Mouse (Mus musculus) layer of hippocampus, postnatal 36 days (tissue): Measurements from ENCODE around the gene Sctr. TPM values are rescaled to one million over a fixed set of nuclear protein-coding genes. Genes with fewer than 3 reads are reported as not detected.
A peak's percentile ranks its signal among the peaks of the same experiment; 100 is the strongest.

Source experiments
- DNase-seq, 2 experiments: peaks; one replicate each; pipeline ENCODE4 v3.0.0; 2022
- total RNA-seq, 2 experiments: library from RNA; stranded (reverse); gene quantifications; 2 replicates each; pipeline ENCODE4 v1.2.3; 2021

Sctr gene
- total RNA-seq, 2 experiments from 2014 or later = 1.00 to 1.6 TPM

DNA sequence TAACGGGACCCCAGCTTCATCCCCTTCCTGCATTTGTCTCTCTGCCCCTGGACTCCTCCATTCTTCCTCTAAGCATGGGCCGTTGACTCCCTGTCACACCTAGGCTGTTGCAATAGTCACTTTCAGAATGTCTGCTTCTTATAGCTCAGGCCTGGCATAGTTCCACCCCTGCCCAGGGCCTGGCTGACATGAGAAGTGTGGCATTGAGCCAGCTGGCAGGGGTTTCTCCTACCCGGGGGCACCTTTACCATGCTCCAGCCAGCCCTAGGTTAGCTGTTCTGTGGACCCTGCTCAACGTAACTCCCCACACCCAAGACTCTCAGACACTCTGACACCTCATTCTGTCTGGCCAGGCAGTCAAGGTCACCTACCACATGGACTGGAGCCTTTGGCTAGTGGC, 21.0 kb downstream of the Sctr start:
- no peak for DNase-seq

DNA sequence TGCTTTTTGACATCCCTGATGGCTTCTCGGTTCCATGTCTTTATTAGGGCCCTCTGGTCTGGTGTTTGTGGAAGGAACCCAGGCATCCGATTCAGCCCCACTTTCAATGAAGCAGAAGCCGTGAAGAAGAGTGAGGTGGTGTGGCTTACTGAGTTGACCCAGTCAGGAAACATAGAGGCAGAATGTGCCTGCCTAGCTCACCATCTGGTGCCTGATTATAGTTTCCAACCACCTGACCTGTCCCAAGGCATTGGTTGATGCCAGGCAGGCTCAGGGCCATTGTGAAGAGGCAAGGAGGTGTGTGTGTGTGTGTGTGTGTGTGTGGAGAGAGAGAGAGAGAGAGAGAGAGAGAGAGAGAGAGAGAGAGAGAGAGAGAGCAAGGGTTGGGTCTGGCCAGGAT, 23.8 kb downstream of the Sctr start:
- no peak for DNase-seq

GRCm38 (mm10) chr1:120032804-120033468, 26.2 kb downstream of the Sctr start:
- peak; percentile 56 to 63 for DNase-seq

- no peak for DNase-seq
Observed at GRCm38 (mm10) chr1:120033469-120033854, 26.8 kb downstream of the Sctr start.

GRCm38 (mm10) chr1:120034793-120035192, 28.1 kb downstream of the Sctr start:
- DNase-seq = no peak

DNA sequence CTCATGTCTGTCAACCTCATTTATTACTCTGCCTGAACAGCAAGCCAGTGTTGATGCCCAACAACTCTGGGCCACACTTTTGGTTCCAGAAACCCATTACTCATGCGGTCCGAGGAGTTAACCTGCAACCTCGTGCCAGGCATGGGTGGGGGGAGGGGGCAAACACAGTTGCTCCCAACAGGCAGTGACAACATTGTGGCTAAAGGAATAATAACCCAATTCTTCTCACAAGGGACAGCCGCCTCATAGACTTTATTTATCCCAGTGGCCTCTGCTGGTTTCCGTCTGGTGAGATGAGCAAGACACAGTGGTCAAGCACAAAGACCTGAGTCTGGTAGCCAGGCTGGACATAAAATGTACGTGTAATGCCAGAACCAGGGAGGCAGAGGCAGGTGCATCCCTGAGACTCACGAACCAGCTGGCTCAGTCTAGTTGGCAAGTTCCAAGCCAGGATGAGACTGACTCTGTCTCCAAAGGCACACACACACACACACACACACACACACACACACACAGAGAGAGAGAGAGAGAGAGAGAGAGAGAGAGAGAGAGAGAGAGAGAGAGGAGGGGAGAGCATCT, 28.9 kb downstream of the Sctr start:
- no peak for DNase-seq

DNA sequence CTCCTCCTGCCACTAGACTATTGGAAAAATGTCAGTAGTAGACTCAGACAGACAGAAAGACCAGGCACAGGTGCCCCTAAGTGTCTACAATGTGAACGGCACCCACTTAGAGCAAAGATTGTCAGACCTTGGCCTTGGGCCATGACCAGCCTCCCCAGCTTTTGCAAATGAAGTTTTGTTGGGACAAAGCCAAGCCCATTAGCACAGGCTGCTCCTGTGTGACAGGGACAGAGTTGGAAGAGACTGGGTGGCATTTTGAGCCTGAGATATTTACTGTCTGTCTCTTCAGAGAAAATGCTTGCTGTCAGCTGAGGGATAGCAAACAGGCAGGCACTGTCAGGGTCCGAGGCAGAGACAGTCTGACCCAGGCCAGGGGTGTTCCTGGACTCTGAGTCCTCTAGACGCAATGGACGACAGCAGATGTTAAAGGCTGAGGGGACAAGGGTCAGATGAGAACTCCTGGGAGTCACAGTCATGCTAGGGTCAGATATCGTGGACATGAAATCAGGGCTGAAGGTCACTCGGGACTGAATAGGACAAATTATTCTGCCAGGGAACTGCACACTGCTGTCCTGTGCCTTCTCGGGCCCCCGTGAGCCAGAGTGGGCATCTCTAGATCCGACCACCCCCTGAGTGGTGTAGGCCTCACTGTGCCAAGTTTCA, 30.5 kb downstream of the Sctr start:
- no peak for DNase-seq

- no peak for DNase-seq
Observed at GRCm38 (mm10) chr1:120038594-120038993, 31.9 kb downstream of the Sctr start.

DNA sequence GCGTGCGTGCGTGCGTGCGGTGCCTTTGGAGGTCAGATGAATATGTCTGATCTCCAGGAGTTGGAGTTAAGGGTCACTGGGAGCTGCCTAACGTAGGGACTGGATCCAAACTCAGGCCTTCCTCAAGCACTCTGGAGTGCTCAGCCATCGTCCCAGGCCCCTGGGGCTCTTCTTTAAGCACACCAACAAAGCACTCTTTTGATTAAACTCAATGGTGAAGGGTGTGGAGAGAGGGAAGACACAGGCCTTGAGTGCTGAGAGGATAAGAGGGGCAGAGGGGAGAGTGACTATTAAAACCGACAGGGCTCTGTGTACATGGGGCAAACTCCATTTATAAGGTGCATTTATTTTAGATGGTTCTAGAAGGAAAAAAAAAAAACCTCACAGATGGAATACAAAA, 35.7 kb downstream of the Sctr start:
- DNase-seq = no peak

DNA sequence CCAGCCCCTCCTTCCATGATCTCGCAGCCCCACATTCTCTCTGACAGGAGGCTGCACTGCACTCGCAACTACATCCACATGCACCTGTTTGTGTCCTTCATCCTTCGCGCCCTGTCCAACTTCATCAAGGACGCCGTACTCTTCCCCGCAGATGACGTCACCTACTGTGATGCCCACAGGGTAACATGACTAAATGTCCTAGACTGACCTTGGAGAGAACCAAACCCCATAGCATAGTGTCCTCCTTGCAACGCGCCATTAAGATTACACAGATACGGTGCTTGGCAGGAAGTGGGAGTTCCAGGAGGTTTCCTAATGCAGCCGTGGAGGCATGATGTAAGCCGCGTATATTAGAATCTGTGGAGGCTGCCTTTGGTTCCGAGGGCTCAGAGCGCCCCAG, 37.9 kb downstream of the Sctr start:
- DNase-seq = no peak

- no peak for DNase-seq
Observed at GRCm38 (mm10) chr1:120047325-120047724, 40.6 kb downstream of the Sctr start.

DNA sequence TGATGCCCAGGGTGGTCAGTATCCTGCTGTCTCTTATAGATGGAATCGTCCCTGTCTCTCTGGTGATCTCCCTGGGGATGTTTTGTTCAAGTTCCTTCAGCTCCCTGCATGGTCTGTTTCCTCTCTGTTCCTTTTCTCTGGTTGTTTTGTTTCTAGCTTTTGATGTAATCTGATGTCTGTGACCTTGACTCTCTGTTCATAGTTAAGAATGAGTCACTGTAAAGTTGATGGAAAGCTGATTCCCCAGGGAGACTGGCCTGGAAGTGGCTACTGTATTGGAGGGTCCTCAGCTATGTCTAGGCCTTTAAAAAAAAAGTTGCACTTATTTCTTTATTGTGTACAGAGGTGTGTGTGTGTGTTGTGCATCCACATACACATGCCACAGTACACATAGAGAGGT, 44.4 kb downstream of the Sctr start:
- no peak for DNase-seq

- DNase-seq = no peak
Observed at GRCm38 (mm10) chr1:120054997-120055396, 48.3 kb downstream of the Sctr start.

DNA sequence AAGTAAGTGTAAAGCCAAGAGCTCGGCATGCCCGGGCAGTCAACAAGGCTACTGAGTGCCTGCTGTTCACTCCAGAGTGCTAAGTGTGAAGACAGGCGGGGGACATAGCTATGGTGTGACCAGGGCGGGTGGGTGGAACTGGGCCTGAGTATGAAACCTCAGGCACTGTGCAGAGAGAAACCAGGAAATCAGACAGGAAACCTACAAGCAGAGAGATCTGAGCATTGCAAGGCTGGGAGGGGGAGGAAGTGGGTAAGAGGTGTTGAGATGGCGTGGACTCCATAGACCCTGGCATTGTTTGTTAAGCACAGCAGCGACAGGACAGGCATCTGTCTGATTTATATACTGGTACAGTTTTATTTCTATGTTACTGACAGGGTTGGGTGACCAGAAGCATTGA, 48.8 kb downstream of the Sctr start:
- no peak for DNase-seq

GRCm38 (mm10) chr1:120056236-120056635, 49.5 kb downstream of the Sctr start:
- DNase-seq = no peak

- DNase-seq = no peak
Observed at GRCm38 (mm10) chr1:120057044-120057443, 50.4 kb downstream of the Sctr start.

- no peak for DNase-seq
Observed at GRCm38 (mm10) chr1:120057674-120058430, 51.2 kb downstream of the Sctr start.

- DNase-seq = no peak
Observed at GRCm38 (mm10) chr1:120060687-120061086, 54.0 kb downstream of the Sctr start.

- DNase-seq = no peak
Observed at GRCm38 (mm10) chr1:120062231-120062630, 55.5 kb downstream of the Sctr start.

GRCm38 (mm10) chr1:120064036-120064682, 57.5 kb downstream of the Sctr start:
- DNase-seq = no peak

DNA sequence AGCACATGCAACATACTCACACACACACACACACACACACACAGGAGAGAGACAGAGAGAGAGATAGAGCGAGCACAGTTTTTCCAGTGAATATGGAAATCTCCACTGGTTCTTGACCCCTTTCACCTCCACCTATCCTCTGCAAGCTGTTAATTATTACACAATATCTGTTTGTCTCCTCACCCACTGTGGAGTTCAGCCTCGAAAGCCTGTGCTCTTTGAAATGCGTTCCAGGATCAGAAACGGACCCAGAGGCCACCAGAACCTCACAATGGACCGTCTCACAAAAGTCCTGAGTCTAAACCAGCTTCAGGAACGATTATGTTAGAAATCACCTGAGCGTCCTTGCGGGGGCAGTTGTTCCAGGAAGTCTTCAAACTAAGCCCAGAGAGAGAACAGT, 59.5 kb downstream of the Sctr start:
- no peak for DNase-seq

DNA sequence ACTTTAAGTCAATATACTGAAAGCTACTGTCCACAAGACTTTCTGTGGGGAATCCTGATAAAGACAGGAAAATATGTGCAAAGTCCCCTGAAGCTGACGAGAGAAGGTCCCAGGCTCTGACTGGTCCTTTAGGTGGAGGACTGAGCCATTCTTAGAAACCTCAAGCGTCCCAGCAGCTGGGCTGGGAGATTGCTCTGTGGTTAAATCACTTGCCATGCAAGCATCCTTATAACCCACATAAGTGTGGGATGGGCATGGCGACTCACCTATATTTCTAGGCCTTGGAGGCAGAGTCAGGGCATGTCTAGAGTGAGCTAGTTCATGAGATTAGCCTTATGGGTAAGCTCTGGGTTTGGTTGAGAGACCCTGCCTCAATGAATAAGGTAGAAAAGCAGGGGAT, 59.9 kb downstream of the Sctr start:
- DNase-seq = no peak

DNA sequence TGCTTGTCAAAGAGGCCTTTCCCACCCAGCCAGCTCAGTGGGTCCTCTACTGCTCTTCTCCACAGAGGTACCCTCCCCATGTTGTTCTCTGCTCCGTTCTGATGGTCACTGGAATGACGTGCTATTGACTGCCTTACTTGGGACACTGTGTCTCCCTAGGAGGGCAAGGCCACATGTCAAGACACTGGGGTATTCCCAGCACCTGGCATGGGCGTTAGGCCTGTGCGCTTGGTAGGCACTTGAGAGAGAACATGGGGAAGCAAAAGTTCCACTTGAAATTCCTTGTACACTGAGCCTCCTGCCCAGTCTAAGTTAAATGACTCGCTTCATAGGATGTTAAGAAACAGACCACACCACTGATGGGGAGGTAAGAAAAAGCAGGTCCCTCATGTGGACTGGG, 62.4 kb downstream of the Sctr start:
- DNase-seq = no peak
